Mouse (Mus musculus) left cerebral cortex, postnatal 10 days (tissue): ENCODE measurements at regions not wholly inside any gene's neighbourhood (a gene's known extent, or its start where the extent isn't known, plus 50 kb on each side); places are given as distances from the start of the nearest gene placed in this dataset.
"Not testable (repeated sequence)": the region's sequence is repeated elsewhere in the genome, so short reads cannot be mapped to it uniquely, and the experiment has no call there.

ENCODE experiments used
- DNase-seq, 2 experiments: peaks; one replicate each; pipeline ENCODE4 v3.0.0; 2021 to 2022; ENCODE audit warnings: low spot score in 2 of 2, mixed read lengths in 1 of 2; ENCODE audit errors: extremely low spot score in 1 of 2
- intact Hi-C: fragments of 180-260 bp; cut with DNase I; formaldehyde crosslinking; loops from one replicate; pipeline ENCODE4 v1.15.1; 2025

DNA sequence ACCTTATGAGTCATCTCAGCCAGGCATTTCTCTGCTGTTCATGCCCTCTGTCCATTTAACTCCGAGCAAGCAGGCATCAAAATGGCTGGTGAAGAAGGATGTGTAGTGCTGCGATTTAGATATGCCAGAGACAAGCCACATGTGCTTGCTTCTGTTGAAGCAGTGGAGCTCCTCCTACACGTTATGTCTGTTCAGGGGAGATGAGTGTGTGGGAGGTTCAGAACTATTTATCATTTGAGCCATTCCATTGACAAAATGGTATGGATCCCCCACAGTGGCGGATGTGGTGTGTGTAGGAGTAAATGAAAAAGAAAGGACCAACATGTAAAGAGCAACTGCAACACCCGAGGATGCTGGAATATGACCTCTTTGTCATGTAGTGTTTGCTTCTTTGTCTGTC lies 848.3 kb upstream of the Olfr1507 start:
- DNase-seq, intact Hi-C loops: not testable (repeated sequence)

DNA sequence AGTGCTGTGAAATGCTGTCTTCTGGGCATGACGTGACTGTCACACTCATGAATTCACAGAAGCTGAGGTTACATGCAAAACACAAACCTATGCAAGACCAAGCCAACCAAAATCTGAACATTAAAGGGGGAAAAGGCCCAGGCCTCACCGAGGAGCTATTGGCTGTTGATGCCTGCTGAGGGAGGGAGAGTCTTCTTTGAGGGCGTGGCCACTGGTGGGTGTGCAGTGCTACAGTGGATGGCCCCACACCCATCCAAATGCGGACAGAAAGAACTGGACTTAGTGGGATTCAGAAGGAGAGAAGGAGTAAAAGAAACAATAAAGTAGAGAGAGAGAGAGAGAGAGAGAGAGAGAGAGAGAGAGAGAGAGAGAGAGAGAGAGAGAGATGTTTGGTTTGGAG lies 843.6 kb upstream of the Olfr1507 start:
- intact Hi-C loops, DNase-seq: not testable (repeated sequence)

DNA sequence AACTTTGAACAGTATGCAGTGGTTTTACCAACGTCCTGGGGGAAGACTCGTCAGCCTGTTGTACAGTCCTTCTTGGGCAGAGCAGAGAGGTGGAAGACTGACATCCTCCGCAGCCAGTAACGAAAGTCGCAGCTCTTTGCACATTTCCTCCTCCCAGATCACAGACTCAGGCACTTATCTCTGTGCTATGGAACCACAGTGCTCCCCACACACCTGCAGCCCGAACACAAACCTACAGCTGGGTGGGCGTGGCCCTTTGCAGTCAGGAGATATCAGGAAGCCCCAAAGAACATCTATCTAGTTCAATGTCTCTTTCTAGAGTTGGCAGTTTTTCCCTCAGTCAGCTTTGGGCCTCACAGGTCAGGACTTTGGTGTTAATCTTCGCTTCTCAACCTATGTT lies 841.9 kb upstream of the Olfr1507 start:
- intact Hi-C loops, DNase-seq: not testable (repeated sequence)

DNA sequence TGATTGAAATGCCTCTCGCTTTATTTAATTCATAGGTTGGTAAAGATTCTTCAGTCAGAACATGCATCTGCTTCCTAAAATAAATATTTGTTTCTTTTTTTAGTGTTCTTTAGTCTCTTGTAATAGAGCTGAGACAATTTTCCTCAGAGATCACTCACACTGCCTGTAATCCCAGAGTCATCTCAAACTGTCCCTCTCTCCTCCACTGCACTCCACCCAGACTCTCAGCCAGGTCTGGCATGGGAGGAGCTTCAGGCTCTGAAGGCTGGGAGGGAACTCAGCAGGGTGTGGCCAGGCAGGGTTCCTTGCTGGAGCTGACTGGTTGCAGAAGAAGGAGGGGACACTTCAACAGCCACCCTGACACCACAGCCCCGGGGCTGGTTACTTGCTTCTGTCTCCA lies 841.2 kb upstream of the Olfr1507 start:
- DNase-seq, intact Hi-C loops: not testable (repeated sequence)

DNA sequence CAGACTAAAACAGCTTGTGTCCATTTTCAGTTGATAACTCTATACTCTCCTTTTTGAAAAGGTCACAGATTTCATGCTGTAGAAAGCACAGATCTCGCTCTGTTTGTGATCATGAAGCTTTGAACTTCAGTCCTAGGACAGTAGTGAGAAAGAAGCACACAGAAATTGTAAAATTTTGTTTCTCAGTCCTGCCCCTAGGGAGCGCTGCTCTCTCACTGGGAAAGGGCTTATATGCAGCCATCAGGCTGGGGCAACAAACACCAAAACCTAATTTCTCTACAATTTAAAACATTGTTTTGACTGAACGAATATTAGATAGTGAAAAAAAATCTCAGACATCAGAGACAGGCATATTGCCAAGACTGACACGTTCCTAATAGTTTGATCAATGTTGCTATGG lies 838.9 kb upstream of the Olfr1507 start:
- DNase-seq, intact Hi-C loops: not testable (repeated sequence)

DNA sequence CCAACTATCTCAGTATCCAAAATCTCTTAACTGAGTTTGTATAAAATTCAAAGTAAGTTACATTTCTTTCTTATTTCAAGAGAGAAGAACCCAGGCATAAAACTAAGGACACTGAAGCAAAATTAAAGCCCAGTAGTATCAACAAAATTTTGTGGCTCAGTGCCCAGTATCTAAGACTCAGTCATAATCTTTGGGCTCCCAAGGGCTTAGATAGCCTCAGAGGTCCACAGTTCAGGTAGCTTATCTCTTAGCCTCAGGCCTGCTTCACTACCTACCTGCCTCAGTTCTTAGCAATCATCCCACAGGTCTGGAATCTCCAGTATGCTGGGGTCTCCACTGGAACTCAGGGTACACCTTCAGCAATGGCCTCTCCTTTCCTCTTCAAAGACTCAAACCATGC lies 835.6 kb upstream of the Olfr1507 start:
- intact Hi-C loops, DNase-seq: not testable (repeated sequence)

DNA sequence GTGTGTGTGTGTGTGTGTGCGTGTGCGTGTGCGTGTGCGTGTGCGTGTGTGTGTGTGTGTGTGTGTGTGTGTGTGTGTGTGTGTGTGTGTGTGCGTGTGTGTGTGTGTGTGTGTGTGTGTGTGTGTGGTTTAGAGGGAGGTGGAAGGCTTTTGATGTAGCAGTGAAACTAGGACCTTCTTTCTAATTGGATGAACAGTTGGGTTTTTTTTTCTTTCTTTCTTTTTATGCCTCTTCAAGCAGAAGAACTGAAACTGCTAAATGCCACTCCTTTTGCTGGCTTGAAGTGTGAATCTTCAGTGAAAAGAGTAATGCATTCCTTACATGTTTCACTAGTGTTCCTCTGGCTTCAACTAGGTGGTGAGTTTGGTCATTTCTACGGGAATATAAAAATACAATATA lies 828.8 kb upstream of the Olfr1507 start:
- intact Hi-C loops, DNase-seq: not testable (repeated sequence)

DNA sequence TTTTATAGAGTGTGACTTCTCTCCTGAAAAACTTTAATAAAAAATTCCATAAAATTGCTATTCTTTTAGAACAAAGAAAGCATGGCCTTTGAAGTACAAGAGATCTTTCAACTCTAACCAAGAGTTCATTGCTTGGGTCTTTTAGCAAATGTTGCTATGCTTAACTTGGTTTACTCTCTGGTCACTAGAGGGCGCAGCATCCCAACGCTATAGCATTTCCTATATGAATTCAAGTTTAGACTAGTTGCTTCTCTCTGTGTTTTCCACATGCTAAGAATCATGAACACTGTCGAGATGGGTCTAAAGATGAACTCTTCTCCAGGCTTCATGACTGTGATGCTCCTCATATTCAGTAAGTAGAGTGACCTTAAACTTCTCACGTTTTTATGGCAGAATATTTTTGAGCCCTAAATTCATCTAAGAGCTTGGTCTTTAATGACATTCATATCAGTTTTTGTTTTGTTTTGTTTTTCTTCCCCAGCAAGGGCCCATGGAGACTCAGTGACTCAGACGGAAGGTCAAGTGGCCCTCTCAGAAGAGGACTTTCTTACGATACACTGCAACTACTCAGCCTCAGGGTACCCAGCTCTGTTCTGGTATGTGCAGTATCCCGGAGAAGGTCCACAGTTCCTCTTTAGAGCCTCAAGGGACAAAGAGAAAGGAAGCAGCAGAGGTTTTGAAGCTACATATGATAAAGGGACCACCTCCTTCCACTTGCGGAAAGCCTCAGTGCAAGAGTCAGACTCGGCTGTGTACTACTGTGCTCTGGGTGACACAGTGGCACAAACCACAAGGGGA lies 823.2 kb upstream of the Olfr1507 start:
- DNase-seq, intact Hi-C loops: not testable (repeated sequence)

DNA sequence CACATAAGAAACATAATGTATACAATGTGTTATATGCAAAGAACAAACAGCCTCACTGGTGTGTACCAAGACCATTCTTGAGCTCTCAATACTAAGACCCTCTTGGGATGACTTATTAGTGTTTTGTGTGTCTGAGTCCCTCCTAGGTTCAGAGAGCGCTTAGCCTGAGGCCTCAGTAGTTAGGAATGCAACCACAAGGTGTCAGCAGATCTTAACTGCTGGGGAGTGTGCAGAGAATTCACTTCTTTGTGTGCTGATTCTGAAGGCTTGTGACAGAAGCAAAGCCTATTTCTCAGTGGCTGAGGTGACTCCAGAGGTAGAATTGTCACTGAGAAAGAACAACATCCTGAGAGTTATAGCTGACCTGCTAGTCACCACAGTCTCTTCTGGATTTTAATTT lies 816.9 kb upstream of the Olfr1507 start:
- intact Hi-C loops, DNase-seq: not testable (repeated sequence)

DNA sequence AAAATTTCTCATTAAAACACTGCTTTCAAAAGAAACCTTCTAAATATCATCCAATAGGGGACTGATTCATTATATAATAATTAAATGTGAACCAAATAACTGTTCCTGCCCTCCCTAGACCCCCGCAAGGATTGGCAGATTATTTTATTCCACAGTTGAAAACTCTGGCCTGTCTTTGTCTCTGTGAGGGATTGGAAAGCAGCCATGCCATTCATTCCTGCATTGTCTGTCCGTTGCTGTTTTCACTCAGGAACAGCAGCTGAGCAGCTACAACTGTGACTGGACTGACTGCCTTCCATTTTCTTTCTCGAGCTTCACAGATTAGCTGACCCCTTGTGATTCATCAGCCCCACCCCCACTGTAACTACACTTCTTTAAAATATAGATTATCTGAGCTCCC lies 807.6 kb upstream of the Olfr1507 start:
- DNase-seq, intact Hi-C loops: not testable (repeated sequence)

DNA sequence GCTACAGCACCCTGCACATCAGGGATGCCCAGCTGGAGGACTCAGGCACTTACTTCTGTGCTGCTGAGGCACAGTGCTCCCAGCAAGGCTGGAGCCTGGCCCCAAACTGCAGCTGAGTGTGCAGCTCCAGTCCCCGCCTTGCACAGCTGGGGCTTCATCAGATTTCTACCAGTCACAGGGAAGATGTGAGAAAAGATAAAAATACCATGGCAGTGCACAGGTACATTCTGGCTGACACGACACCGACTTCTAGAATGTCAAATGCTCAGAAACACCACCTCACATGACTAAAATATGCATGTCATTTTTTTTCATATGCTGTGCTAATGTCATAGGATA lies 806.9 kb upstream of the Olfr1507 start:
- intact Hi-C loops, DNase-seq: not testable (repeated sequence)

DNA sequence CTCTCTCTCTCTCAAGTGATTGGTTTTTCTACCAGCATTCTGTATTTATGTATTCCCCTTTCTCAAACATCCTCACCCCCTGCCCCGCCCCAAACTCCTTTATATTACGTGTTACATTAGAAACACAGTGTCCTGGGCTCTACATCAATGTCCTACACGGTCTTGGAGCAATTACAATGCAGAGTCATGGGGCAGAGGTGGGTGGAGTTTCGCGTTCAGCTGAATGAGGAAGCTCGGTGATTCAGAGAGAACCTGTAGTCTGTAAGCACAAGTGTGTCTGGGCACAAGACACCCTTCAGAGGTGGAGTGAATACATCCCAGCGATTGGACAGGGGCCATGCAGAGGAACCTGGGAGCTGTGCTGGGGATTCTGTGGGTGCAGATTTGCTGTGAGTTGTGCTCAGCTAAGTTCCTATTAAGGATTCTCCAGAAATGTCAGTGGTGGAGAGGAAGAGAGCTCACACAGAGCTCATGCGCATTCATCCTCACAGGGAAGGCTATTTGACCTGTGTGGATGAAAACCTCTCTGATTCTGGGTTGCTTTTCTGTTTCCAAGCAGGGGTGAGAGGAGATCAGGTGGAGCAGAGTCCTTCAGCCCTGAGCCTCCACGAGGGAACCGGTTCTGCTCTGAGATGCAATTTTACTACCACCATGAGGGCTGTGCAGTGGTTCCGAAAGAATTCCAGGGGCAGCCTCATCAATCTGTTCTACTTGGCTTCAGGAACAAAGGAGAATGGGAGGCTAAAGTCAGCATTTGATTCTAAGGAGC lies 806.4 kb upstream of the Olfr1507 start:
- intact Hi-C loops, DNase-seq: not testable (repeated sequence)

DNA sequence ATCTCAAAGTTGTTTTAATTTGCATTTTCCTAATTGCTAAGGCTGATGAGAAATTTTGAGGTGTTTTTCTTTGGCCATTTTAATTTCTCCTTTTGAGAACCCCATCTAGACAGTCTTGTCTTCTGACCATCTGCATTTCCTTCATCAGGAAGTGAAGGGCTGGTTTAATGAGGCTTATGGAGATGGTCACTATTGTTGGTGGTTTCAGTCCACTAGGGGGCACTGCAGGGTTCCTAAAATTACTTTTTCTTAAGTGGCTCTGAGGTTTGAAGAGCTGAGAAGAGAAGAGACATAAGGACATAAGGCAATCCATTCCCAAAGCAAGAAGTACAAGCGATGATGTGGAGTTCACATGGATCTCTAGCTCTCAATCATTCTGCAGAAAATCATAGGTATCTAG lies 805.6 kb upstream of the Olfr1507 start:
- DNase-seq, intact Hi-C loops: not testable (repeated sequence)

DNA sequence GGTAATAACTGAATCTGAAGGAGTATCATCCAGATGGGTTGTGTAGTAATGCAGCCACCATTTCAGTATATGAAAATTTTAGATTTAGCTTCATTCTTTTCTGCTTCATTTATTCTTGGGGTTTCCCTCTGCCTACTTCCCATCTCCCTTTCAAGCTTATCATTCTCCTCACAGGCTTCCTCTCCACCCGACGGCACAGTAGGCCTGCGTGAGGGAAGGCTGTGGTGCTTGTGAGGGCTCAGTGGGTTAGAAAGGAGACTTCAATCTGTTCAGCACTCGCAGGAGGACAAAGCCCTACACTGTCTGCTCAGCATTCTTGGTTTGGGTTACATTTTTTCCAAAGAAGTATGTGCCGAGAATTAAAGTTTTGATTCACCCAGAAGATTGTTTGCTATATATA lies 804.2 kb upstream of the Olfr1507 start:
- DNase-seq, intact Hi-C loops: not testable (repeated sequence)

DNA sequence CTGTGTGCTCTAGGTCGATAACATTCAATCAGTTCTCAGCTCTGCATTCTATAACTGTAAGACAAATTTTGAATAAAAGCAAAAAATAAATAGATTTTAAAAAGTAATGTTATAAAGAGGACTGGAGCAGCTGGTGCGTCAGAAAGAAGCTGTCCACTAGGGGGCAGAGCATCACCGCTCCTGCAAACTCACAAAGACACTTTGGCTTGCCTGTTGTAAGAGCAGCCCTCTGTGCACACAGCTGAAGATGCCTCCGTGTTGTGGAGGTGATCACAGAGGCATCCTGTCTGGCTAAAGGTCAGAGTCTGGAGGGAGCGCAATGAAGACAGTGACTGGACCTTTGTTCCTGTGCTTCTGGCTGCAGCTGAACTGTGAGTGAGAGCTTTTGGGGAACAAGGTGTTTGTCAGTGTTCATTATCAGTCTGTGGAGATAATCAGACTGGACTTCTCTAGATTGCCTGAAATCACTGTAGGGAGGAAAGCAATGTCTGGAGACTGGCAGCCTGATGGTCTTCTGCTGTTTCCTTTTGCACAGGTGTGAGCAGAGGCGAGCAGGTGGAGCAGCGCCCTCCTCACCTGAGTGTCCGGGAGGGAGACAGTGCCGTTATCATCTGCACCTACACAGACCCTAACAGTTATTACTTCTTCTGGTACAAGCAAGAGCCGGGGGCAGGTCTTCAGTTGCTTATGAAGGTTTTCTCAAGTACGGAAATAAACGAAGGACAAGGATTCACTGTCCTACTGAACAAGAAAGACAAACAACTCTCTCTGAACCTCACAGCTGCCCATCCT lies 788.0 kb upstream of the Olfr1507 start:
- intact Hi-C loops, DNase-seq: not testable (repeated sequence)

DNA sequence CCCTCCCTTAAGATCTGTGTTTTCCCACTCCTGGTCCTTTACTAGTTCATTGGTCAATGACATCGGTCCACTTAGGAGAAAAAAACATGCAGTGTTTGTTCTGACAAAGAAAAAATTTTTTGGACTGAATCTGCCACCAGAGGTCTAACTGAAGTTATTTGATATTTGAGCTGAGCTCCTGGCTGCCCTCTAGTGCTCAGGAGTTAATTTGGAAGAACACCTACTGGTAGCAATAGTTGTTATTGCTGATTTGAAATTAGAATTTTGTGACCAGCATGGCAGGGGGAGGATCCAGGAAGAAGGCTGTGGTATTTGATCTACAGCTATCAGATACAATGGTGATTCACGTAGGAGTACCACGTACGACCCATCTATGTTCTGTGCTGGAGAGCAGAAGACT lies 777.7 kb upstream of the Olfr1507 start:
- intact Hi-C loops, DNase-seq: not testable (repeated sequence)

DNA sequence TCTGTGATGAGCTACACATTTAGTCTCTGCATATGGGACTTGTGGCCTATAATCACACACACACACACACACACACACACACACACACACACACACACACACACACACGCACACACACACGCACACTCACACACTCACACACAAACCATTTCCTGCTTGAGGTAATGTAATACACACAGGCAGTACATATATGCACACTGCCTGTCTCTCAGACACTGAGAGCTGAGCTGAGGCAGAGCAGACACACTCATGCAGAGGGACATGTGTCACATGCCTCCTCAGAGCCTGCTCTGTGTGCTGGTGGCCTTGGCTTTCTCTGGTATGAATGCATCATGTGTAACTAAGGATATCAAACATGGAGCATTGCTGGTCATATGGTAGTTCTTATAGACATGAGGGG lies 772.1 kb upstream of the Olfr1507 start:
- not testable (repeated sequence) for DNase-seq

DNA sequence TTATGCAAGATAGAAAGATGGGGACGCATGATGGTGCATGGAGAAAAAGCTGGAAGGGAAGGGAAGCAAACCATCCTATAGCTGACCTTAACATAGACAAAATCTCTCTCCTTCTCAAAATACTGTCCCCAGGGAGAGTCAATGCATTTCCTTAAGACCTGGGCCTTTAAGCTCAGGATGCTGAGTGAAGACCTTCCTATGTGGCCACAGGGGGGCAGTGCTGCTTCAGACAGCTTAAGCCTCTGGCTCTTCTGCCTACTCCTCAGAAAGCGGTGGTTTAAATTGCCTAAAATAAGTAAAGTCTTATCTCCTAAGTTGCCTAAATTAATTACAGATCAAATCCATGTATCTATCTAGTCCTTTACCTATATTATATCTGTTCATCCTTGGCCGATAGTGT lies 760.4 kb upstream of the Olfr1507 start:
- intact Hi-C loops, DNase-seq: not testable (repeated sequence)

More for the DNA sequence above, 772.1 kb upstream of the Olfr1507 start:
- intact Hi-C loops = not testable (repeated sequence)

DNA sequence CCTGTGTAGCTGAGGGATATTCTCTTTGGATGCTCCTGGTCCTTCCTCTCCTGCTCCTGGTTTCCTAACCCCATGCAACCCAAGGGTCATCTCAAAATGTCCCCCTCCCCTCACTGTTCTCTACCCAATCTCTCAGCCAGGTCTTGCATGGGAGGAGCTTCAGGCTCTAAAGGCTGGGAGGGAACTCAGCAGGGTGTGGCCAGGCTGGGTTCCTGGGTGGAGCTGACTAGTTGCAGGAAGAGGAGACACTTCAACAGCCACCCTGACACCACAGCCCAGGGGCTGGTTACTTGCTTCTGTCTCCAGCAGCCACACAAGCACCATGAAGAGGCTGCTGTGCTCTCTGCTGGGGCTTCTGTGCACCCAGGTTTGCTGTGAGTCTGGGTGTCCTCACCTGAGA lies 757.9 kb upstream of the Olfr1507 start:
- not testable (repeated sequence) for DNase-seq

More for the DNA sequence above, 757.9 kb upstream of the Olfr1507 start:
- intact Hi-C loops = not testable (repeated sequence)
